Mouse (Mus musculus) erythroblast, embryonic 14.5 days (primary cell): ENCODE results near the gene Fbxl7.

Experiments used
- GATA1 ChIP-seq: IDR thresholded peaks from 2 replicates; pipeline ENCODE4 v1.6.1; 2012; ENCODE audit warnings: low read length, inconsistent platforms, mixed read lengths
- TAL1 ChIP-seq: IDR thresholded peaks from 3 replicates; pipeline ENCODE4 v1.6.1; 2012; ENCODE audit warnings: low read length, inconsistent platforms, mixed read lengths

DNA sequence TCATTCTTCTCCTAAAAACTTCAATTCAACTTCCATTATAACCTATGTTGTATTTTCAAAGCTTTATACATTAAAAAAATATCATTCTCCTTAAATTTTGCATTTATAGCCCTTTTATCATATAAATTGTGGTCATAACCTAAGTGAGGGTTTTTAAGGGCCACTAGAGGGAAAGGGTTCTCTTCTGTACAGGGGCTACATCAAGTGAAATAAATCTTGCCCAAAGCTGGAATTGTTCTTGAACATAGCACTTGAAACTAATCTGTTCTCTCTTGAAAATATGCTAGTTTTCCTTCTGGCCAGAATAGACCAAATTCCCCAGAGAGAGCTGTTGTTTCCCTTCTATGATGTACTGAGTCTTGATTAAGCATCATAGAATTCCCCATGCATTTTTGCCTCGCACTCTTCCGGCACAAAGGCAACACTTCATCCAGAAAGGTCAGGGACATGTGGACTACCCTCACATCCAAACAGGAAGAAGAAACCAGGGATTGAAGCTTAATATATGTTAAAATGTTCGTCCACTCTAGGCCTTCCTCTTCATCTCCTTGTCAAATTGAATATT, 95.8 kb downstream of the Fbxl7 start:
- TF ChIP-seq GATA1 (no peak), TAL1 (no peak)
